Mouse (Mus musculus) midbrain, embryonic 15.5 days (tissue): ENCODE data around the gene Arhgef40. TPM values are rescaled to one million over a fixed set of nuclear protein-coding genes. Genes with fewer than 3 reads are reported as not detected.
A peak's percentile ranks its signal among the peaks of the same experiment; 100 is the strongest.

Source experiments
- ATAC-seq: fragments of 200-750 bp; cut with Nextera tagmentation; replicated peaks from 2 replicates; pipeline ENCODE4 v1.8.0; 2017; ENCODE audit warnings: moderate TSS enrichment
- H3K27ac ChIP-seq: fragments of 300-500 bp; sonication (generic); 2 replicates; pipeline ENCODE4 v1.5.1; 2015; ENCODE audit warnings: mild to moderate bottlenecking, inconsistent platforms
- H3K27me3 ChIP-seq: fragments of 300-500 bp; sonication (generic); replicated peaks from 2 replicates; pipeline ENCODE4 v1.6.1; 2015; ENCODE audit warnings: inconsistent platforms
- H3K36me3 ChIP-seq: fragments of 300-500 bp; sonication (generic); replicated peaks from 2 replicates; pipeline ENCODE4 v1.6.1; 2015; ENCODE audit warnings: inconsistent platforms
- H3K4me1 ChIP-seq: fragments of 300-500 bp; sonication (generic); 2 replicates; pipeline ENCODE4 v1.6.1; 2015; ENCODE audit warnings: inconsistent platforms
- H3K4me2 ChIP-seq: fragments of 300-500 bp; sonication (generic); 2 replicates; pipeline ENCODE4 v1.6.1; 2015; ENCODE audit warnings: inconsistent platforms, mild to moderate bottlenecking, moderate library complexity
- H3K4me3 ChIP-seq: fragments of 300-500 bp; sonication (generic); 2 replicates; pipeline ENCODE4 v1.5.1; 2015; ENCODE audit warnings: mild to moderate bottlenecking, inconsistent platforms
- H3K9ac ChIP-seq: fragments of 300-500 bp; sonication (generic); 2 replicates; pipeline ENCODE4 v1.6.1; 2015; ENCODE audit warnings: mild to moderate bottlenecking, inconsistent platforms
- H3K9me3 ChIP-seq: fragments of 300-500 bp; sonication (generic); 2 replicates; pipeline ENCODE4 v1.6.1; 2016; ENCODE audit warnings: inconsistent platforms
- WGBS: fragments of 180-500 bp; shearing (Covaris S2); methylation state at CpG from one replicate; pipeline ENCODE4 v1.1.7; 2015; ENCODE audit warnings: mixed read lengths; 5-methylcytosine and 5-hydroxymethylcytosine counted together
- polyA plus RNA-seq: library from polyadenylated mRNA; unstranded; fragments of >200 nt; fragmentation: Nextera tagmentation; extraction: Ambion mirVana; gene quantifications from 2 replicates; pipeline ENCODE4 v1.2.1, GENCODE M21; 2015

Gene Arhgef40
- polyA plus RNA-seq, 1 experiment from 2014 or later: 90.9 TPM

DNA sequence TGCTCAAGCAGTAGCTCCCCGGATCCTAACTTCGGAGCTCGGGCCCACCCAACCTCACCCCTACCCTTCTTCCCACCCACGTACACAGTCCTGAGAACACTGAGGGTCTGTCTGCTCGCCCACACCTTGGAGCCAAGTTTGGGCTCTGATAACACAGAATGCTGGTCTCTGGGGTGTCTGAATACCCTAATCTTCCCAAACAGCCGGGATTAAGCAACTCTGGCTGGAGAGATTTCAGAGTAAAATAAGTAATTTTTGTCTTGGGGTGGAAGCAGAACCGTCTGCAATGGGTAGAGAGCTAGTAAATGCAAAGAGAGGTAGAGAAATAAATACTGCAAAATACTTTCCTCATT is 1.6 kb downstream of the Arhgef40 start:
- H3K27me3 ChIP-seq: no peaks in the 10 kb centered on the region

DNA sequence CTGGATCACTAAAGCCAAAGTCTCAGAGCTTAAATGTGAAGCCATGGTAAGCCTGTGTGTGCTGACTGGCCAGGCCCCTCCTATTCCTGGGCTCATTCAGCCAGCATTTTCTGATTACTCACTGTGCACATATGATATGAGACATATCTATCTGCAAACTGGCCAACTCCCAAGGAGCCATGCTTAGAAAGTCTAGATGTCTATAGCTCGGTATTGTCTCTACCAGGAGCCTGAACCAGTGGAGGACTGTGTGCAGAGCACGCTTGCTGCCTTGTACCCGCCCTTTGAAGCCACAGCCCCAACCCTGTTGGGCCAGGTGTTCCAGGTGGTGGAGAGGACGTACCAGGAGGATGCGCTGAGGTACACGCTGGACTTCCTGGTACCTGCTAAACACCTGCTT is 2.7 kb downstream of the Arhgef40 start:
- no peak for ATAC-seq
- peaks cover 37% of the 10 kb centered on the region for H3K36me3 ChIP-seq

More for the DNA sequence above, 1.6 kb downstream of the Arhgef40 start:
- peak overlapping the region; percentile 77 for H3K4me3 ChIP-seq
- 1% methylated on average over 7 of the region's 7 CpGs for WGBS
- no peak for ATAC-seq
- peak overlapping the region; percentile 83 for H3K4me2 ChIP-seq
- peaks cover 27% of the 10 kb centered on the region for H3K36me3 ChIP-seq
- H3K27ac ChIP-seq: peak overlapping the region; percentile 92
- H3K9me3 ChIP-seq: no peaks in the 10 kb centered on the region
- peak overlapping the region; percentile 95 for H3K9ac ChIP-seq
- H3K4me1 ChIP-seq: peaks cover 43% of the 10 kb centered on the region

DNA sequence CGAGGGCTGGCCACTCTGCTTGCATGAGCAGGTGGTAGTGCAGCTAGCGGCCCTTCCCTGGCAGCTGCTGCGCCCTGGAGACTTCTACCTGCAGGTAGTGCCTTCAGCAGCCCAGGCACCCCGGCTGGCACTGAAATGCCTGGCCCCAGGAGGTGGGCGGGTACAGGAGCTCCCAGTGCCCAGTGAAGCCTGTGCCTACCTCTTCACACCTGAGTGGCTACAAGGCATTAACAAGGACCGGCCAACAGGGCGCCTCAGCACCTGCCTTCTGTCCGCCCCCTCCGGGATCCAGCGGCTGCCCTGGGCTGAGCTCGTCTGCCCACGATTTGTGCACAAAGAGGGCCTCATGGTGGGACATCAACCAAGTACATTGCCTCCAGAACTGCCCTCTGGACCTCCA is 4.2 kb downstream of the Arhgef40 start:
- no peak overlapping the region for H3K4me3 ChIP-seq
- 74% methylated on average over 12 of the region's 12 CpGs for WGBS
- no peak overlapping the region for H3K9ac ChIP-seq
- H3K27me3 ChIP-seq: no peaks in the 10 kb centered on the region
- H3K4me1 ChIP-seq: peaks cover 38% of the 10 kb centered on the region
- no peak for ATAC-seq
- peaks cover 40% of the 10 kb centered on the region for H3K36me3 ChIP-seq
- H3K27ac ChIP-seq: no peak overlapping the region
- no peak overlapping the region for H3K4me2 ChIP-seq
- H3K9me3 ChIP-seq: no peaks in the 10 kb centered on the region

More for the DNA sequence above, 2.7 kb downstream of the Arhgef40 start:
- H3K9me3 ChIP-seq: no peaks in the 10 kb centered on the region
- H3K4me1 ChIP-seq: peaks cover 43% of the 10 kb centered on the region
- no peak overlapping the region for H3K9ac ChIP-seq
- H3K27ac ChIP-seq: no peak overlapping the region
- H3K4me2 ChIP-seq: no peak overlapping the region
- no peaks in the 10 kb centered on the region for H3K27me3 ChIP-seq
- WGBS: 95% methylated on average over 6 of the region's 6 CpGs
- no peak overlapping the region for H3K4me3 ChIP-seq

DNA sequence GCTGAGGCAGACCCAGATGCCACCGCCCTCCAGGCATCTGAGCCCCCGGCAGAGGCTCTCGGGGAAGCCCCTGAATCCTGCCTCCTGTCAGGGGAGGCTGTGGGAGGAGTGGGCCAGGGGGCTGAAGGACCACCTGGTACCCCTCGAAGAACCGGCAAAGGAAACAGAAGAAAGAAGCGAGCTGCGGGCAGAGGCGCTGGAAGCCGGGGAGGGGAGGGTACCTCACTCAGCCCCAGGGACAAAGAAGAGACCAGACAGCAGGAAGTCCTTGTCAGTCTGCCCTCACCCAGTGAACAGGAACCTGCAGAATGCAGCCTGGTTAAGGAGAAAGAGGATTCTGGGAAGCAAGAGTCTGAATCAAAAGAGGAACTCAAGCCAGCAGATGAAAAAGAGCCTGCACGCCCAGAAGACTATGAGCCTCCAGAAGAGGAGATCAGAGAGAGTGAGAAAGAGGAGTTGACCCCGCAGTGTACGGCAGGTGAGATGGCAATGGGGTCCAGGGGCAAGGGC is 5.0 kb downstream of the Arhgef40 start:
- no peaks in the 10 kb centered on the region for H3K9me3 ChIP-seq
- peaks cover 34% of the 10 kb centered on the region for H3K4me1 ChIP-seq
- H3K27me3 ChIP-seq: no peaks in the 10 kb centered on the region
- H3K9ac ChIP-seq: no peak overlapping the region
- WGBS: 63% methylated on average over 12 of the region's 12 CpGs
- H3K4me3 ChIP-seq: no peak overlapping the region
- H3K36me3 ChIP-seq: peaks cover 47% of the 10 kb centered on the region
- H3K4me2 ChIP-seq: no peak overlapping the region
- no peak for ATAC-seq
- H3K27ac ChIP-seq: 0 out of 2 replicates have a peak overlapping the region, but pooled peaks have one; percentile 12

DNA sequence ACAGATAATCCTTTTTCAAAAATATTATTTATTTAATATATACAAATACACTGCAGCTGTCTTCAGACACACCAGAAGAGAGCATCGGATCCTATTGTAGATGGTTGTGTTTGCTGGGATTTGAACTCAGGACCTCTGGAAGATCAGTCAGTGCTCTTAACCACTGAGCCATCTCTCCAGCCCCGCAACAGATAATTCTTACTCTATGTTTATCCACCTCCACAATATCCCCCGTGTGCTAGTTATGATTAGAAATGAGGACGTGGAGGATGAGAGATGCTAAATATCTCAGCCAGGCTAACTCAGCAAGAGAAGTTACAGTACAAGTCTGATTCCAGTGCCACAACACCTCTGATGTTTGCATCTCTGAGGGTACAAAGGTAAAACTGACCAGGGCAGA is 9.9 kb downstream of the Arhgef40 start:
- Histone ChIP-seq H3K9me3 (no peaks in the 10 kb centered on the region), H3K27me3 (no peaks in the 10 kb centered on the region), H3K4me3 (no peak overlapping the region), H3K4me2 (no peak overlapping the region), H3K27ac (no peak overlapping the region), H3K4me1 (peaks cover under 1% of the 10 kb centered on the region), H3K9ac (no peak overlapping the region), H3K36me3 (peaks cover 74% of the 10 kb centered on the region)
- WGBS: 94% methylated on average over 4 of the region's 4 CpGs
- no peak for ATAC-seq

DNA sequence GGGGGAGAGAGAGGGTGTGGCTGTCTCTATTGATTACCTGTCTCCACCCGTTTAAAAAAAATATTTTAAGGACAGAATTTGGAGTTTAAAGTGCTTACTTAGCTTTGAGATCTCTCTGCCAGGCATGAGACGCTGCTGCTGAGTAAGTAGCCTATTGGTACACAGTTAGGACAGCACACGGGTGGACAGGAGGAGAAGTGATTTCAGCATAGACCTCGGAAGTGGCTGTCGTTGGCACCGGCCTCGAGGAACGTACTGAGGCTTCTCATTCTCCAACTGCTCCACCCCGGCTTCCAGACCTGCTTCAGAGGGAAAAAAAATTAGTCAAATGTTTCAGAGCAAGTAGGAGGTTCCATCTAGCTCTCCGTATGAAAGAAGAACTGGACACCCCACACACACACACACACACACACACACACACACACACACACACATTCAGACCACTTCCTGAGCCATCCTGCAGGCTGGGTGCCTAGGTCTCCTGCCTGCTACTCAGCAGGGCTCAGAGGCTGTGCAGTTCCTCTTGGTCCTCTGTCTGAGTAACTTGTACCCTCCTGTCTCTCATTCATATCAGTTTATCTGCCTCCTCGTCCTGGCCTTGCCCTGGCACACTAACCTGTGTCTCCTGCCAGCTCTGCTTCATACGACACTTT is 10.8 kb downstream of the Arhgef40 start:
- no peak overlapping the region for H3K4me3 ChIP-seq
- ATAC-seq: no peak
- no peaks in the 10 kb centered on the region for H3K9me3 ChIP-seq
- WGBS: 92% methylated on average over 12 of the region's 12 CpGs
- H3K27ac ChIP-seq: no peak overlapping the region
- no peaks in the 10 kb centered on the region for H3K27me3 ChIP-seq
- H3K36me3 ChIP-seq: peaks cover 71% of the 10 kb centered on the region
- no peak overlapping the region for H3K9ac ChIP-seq
- no peak overlapping the region for H3K4me2 ChIP-seq
- H3K4me1 ChIP-seq: no peaks in the 10 kb centered on the region

DNA sequence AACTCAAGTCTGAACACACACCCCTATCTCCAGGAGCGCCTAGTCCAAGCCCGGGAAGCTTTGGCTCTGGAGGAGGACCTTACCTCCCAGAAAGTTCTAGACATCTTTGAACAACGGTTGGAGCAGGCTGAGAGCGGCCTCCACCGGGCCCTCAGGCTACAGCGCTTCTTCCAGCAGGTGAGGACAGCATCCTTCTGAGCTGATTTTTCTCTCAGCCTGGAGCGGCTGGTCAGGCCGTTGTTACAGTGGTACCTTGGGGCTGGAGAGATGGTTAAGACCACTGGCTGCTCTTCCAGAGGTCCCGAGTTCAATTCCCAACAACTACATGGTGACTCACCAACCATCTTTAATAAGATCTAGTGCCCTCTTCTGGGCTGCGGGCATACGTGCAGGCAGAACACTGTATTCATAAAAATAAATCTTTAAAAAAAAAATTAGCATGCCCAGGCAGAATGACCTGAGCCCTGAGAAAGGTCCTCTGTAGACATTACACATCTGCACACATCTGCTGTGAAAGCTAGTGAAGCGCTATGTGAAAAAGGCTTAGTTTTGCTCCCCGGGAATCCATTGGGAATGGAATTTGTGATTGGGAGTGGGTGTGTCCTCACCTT is 11.8 kb downstream of the Arhgef40 start:
- ATAC-seq: no peak
- Histone ChIP-seq H3K4me2 (no peak overlapping the region), H3K36me3 (peaks cover 64% of the 10 kb centered on the region), H3K27ac (no peak overlapping the region), H3K4me3 (no peak overlapping the region), H3K9ac (no peak overlapping the region), H3K9me3 (no peaks in the 10 kb centered on the region), H3K4me1 (no peaks in the 10 kb centered on the region), H3K27me3 (no peaks in the 10 kb centered on the region)
- 89% methylated on average over 13 of the region's 13 CpGs for WGBS

DNA sequence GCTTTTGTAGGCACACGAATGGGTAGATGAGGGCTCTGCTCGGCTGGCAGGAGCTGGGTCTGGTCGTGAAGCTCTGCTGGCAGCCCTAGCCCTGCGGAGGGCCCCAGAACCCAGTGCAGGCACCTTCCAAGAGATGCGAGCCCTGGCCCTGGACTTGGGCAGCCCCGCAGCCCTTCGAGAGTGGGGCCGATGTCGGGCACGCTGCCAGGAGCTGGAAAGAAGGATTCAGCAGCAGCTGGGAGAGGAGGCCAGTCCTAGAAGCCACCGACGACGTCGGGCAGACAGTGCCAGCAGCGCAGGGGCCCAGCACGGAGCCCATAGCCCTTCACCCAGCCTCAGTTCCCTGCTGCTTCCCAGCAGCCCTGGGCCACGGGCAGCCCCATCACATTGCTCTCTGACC is 12.3 kb downstream of the Arhgef40 start:
- Histone ChIP-seq H3K9ac (no peak overlapping the region), H3K4me1 (no peaks in the 10 kb centered on the region), H3K4me2 (no peak overlapping the region), H3K36me3 (peaks cover 60% of the 10 kb centered on the region), H3K4me3 (no peak overlapping the region), H3K27me3 (no peaks in the 10 kb centered on the region), H3K9me3 (no peaks in the 10 kb centered on the region), H3K27ac (peak overlapping the region; percentile 55; the same call in 1 of the 2 replicates)
- 64% methylated on average over 17 of the region's 17 CpGs for WGBS
- ATAC-seq: peak; percentile 37

DNA sequence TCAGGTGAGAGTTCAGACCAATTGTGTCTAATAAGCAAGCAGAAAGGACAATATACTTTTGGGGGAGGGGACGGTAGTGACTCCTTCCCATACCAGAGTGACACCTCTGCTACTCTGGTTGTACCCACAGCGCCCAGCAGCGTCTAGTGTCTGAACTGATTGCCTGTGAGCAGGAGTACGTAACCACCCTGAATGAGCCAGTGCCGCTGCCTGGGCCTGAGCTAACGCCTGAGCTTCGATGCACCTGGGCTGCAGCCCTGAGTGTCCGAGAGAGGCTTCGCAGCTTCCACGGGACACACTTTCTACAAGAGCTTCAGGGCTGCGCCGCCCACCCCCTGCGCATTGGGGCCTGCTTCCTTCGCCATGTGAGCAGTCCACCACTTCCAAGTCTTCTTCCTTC is 13.0 kb downstream of the Arhgef40 start:
- H3K36me3 ChIP-seq: peaks cover 61% of the 10 kb centered on the region
- ATAC-seq: no peak
- WGBS: 93% methylated on average over 14 of the region's 14 CpGs

DNA sequence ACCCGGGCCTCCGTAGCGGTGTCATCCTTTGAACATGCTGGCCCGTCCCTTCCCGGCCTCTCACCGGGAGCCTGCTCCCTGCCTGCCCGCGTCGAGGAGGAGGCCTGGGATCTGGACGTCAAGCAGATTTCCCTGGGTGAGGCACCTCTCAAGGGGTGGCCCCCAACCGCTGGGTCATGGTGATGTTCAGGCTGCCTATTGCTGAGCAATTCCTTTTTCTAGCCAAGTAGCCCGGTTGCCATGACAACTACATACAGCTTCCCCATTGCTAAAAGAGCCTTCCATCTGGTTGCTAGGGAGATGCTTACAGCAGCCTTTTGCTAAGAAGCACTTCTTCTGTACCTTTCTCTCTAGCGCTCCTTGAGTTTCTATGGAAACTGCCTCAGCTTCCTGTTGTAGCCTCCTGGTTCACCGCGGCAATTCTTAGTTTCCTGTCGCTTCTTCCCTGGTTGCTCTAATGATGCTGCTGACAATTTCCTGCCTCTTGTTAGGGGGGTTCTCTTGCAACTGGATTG is 19.5 kb downstream of the Arhgef40 start:
- H3K36me3 ChIP-seq: peaks cover 32% of the 10 kb centered on the region; the same call in 1 of the 2 replicates
- peak overlapping the region; percentile 53 for H3K4me2 ChIP-seq
- H3K9ac ChIP-seq: peak overlapping the region; percentile 38
- H3K4me3 ChIP-seq: peak overlapping the region; percentile 27
- ATAC-seq: peak; percentile 87
- H3K9me3 ChIP-seq: no peaks in the 10 kb centered on the region
- peak overlapping the region; percentile 92 for H3K27ac ChIP-seq
- H3K27me3 ChIP-seq: no peaks in the 10 kb centered on the region
- H3K4me1 ChIP-seq: peaks cover 50% of the 10 kb centered on the region
- WGBS: 15% methylated on average over 16 of the region's 16 CpGs

More for the DNA sequence above, 13.0 kb downstream of the Arhgef40 start:
- Histone ChIP-seq H3K9ac (no peak overlapping the region), H3K27ac (no peak overlapping the region), H3K27me3 (no peaks in the 10 kb centered on the region), H3K4me3 (no peak overlapping the region), H3K4me1 (no peaks in the 10 kb centered on the region), H3K9me3 (no peaks in the 10 kb centered on the region), H3K4me2 (no peak overlapping the region)

DNA sequence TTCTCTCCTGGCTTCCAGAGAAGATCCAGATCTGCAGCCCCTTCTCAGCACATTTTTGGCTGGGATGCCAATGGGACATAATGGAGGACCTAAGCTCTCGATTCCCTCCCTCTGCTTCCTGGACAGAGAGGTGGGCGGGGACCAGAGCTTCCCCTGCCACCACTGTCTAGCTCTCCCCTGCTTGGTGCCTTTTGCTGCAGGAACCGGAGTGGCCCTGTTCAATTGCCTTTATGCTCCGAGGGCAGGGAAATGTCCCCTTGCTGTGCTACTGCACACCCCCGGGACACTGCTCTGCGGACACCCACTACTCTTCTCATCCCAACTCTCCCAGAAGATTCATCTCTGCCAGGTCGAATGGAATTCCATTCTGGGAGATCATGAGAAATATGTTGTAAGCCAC is 20.6 kb downstream of the Arhgef40 start:
- peak overlapping the region; percentile 40; the same call in 1 of the 2 replicates for H3K4me2 ChIP-seq
- ATAC-seq: no peak
- H3K27ac ChIP-seq: peak overlapping the region; percentile 92
- WGBS: 56% methylated on average over 7 of the region's 7 CpGs
- H3K9ac ChIP-seq: peak overlapping the region; percentile 23; the same call in 1 of the 2 replicates
- no peaks in the 10 kb centered on the region for H3K9me3 ChIP-seq
- peak overlapping the region; percentile 12; the same call in 1 of the 2 replicates for H3K4me3 ChIP-seq
- H3K27me3 ChIP-seq: no peaks in the 10 kb centered on the region
- H3K36me3 ChIP-seq: peaks cover 26% of the 10 kb centered on the region; the same call in 1 of the 2 replicates
- H3K4me1 ChIP-seq: peaks cover 61% of the 10 kb centered on the region

DNA sequence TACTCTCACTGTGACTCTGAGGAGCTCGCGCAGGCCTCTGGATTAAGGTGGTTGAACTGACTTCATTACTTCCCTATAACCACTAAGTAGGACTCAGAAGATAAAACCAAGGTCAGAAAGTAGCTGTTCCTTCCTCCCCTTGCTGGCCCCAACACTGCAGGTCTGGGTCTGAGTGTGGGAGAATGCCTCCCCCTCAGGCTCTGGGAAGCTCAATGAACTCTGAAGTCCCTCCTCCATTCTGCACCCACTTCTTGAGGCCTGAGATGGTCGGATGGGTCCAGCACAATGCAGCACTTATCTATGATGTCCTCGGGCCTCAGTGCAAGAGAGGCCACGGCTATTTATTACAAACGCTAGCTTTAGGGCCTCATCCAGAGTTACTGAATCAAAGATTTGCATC is 21.1 kb downstream of the Arhgef40 start:
- Histone ChIP-seq H3K36me3 (peaks cover 26% of the 10 kb centered on the region; the same call in 1 of the 2 replicates), H3K27ac (peak overlapping the region; percentile 92), H3K4me3 (no peak overlapping the region), H3K4me2 (no peak overlapping the region), H3K9ac (no peak overlapping the region), H3K27me3 (no peaks in the 10 kb centered on the region), H3K9me3 (no peaks in the 10 kb centered on the region), H3K4me1 (peaks cover 66% of the 10 kb centered on the region)
- ATAC-seq: no peak
- 75% methylated on average over 6 of the region's 6 CpGs for WGBS
